Mouse (Mus musculus) liver, postnatal 0 days (tissue): ENCODE data around the gene Ric8b. TPM values are rescaled to one million over a fixed set of nuclear protein-coding genes. Genes with fewer than 3 reads are reported as not detected.

Experiments
- ATAC-seq: fragments of 200-750 bp; cut with Nextera tagmentation; 2 replicates; pipeline ENCODE4 v1.8.0; 2017; ENCODE audit warnings: mild to moderate bottlenecking, moderate library complexity
- DNase-seq: peaks from one replicate; pipeline ENCODE4 v3.0.0-alpha.2; 2016
- H3K27ac ChIP-seq: fragments of 300-500 bp; sonication (generic); 2 replicates; pipeline ENCODE4 v1.5.1; 2014; ENCODE audit warnings: antibody characterized with exemption, moderate library complexity, mild to moderate bottlenecking, low read depth
- H3K27me3 ChIP-seq: fragments of 300-500 bp; sonication (generic); 2 replicates; pipeline ENCODE4 v1.6.1; 2014; ENCODE audit warnings: low read length, control low read depth, mixed read lengths; ENCODE audit not compliant: insufficient read depth
- H3K36me3 ChIP-seq: fragments of 300-500 bp; sonication (generic); replicated peaks from 2 replicates; pipeline ENCODE4 v1.6.1; 2014; ENCODE audit warnings: mild to moderate bottlenecking, control low read depth, low read length, moderate library complexity, mixed read lengths; ENCODE audit not compliant: insufficient read depth
- H3K4me1 ChIP-seq: fragments of 300-500 bp; sonication (generic); 2 replicates; pipeline ENCODE4 v1.6.1; 2014; ENCODE audit warnings: antibody characterized with exemption, mild to moderate bottlenecking, control low read depth; ENCODE audit not compliant: insufficient read depth
- H3K4me2 ChIP-seq: fragments of 300-500 bp; sonication (generic); 2 replicates; pipeline ENCODE4 v1.6.1; 2014; ENCODE audit warnings: low read depth, mild to moderate bottlenecking, low read length, moderate library complexity, mixed read lengths
- H3K4me3 ChIP-seq: fragments of 300-500 bp; sonication (generic); 2 replicates; pipeline ENCODE4 v1.5.1; 2014; ENCODE audit warnings: low read depth, low read length
- H3K9ac ChIP-seq: fragments of 300-500 bp; sonication (generic); replicated peaks from 2 replicates; pipeline ENCODE4 v1.6.1; 2014; ENCODE audit warnings: mild to moderate bottlenecking, moderate library complexity
- H3K9me3 ChIP-seq: fragments of 300-500 bp; sonication (generic); 2 replicates; pipeline ENCODE4 v1.6.1; 2016; ENCODE audit warnings: mild to moderate bottlenecking, control low read depth, low read length, mixed read lengths
- CTCF ChIP-seq: sonication (generic); IDR thresholded peaks from 2 replicates; pipeline ENCODE4 v1.5.1; 2016; ENCODE audit warnings: antibody characterized with exemption, low read depth
- EP300 ChIP-seq: IDR thresholded peaks from 2 replicates; pipeline ENCODE4 v1.6.1; 2016; ENCODE audit warnings: antibody characterized with exemption, low read depth, mild to moderate bottlenecking
- WGBS: fragments of 180-500 bp; shearing (Covaris S2); extraction: QIAGEN DNeasy Blood & Tissue Kit; methylation state at CpG from one replicate; pipeline ENCODE4 v1.1.7; 2014; ENCODE audit not compliant: insufficient replicate concordance; 5-methylcytosine and 5-hydroxymethylcytosine counted together
- polyA plus RNA-seq: library from polyadenylated mRNA; unstranded; fragments of >200 nt; fragmentation: Nextera tagmentation; extraction: Ambion mirVana; gene quantifications from 2 replicates; pipeline ENCODE4 v1.2.1, GENCODE M21; 2015

The Ric8b gene
- polyA plus RNA-seq, 1 experiment from 2014 or later: 2.6 TPM

DNA sequence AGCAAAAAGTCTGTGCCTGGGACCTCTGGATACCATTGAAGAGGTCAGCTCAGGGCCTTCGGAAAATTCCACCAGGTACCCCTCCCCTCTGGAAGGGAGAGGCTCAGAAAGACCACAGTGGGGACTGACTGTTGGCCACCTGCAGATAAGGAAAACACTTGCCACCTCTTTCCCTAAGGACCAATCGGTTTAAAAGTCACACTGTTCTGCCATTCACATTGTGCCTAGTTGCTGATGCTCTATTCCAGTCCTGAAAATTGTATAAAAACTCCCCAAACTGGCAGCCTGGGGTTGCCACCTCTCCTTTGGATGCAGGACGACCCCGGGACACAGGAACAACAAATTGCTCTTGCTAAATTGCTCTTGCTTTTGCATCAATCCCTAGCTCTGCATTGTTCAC lies 135.0 kb downstream of the Ric8b start:
- Histone ChIP-seq H3K4me1 (no peaks in the 10 kb centered on the region), H3K27ac (no peak overlapping the region), H3K4me2 (no peak overlapping the region), H3K27me3 (no peaks in the 10 kb centered on the region), H3K4me3 (no peak overlapping the region), H3K9ac (no peak overlapping the region), H3K36me3 (no peaks in the 10 kb centered on the region), H3K9me3 (no peaks in the 10 kb centered on the region)
- TF ChIP-seq EP300: no peak
- TF ChIP-seq CTCF: no peak
- DNase-seq: no peak
- ATAC-seq: no peak
- WGBS: 33% methylated on average over 4 of the region's 4 CpGs

DNA sequence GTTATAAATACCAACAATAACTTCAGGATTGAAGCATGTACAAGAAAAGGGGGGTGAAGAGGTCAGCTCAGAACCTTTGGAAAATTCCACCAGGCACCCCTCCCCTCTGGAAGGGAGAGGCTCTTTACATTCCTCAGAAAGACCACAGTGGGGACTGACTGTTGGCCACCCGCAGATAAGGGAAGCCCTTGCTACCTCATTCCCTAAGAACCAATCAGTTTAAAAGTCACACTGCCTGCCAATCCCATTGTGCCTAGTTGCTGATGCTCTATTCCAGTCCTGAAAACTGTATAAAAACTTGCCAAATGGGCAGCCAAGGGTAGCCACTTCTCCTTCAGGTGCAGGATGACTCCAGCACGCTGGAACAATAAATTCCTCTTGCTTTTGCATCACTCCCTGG lies 137.5 kb downstream of the Ric8b start:
- Histone ChIP-seq H3K9ac (no peak overlapping the region), H3K4me1 (no peaks in the 10 kb centered on the region), H3K9me3 (no peaks in the 10 kb centered on the region), H3K27ac (no peak overlapping the region), H3K4me3 (no peak overlapping the region), H3K36me3 (no peaks in the 10 kb centered on the region), H3K4me2 (no peak overlapping the region), H3K27me3 (no peaks in the 10 kb centered on the region)
- ATAC-seq (no peak), DNase-seq (no peak)
- TF ChIP-seq EP300 (no peak), CTCF (no peak)
- 79% methylated on average over 2 of the region's 2 CpGs for WGBS

Other genes with a start within 250 kb of the Ric8b start
- not detected in 2 replicates for gene Rfx4, start 161.6 kb upstream of the Ric8b start, polyA plus RNA-seq
- 0.25 and 0.27 TPM in 2 replicates for gene Fhl4, start 184.9 kb downstream of the Ric8b start, polyA plus RNA-seq
- 15.0 and 16.3 TPM in 2 replicates for gene Tmem263, start 185.0 kb downstream of the Ric8b start, polyA plus RNA-seq
- 2.7 and 3.1 TPM in 2 replicates for gene Mterf2, start 210.4 kb downstream of the Ric8b start, polyA plus RNA-seq